Mouse (Mus musculus) layer of hippocampus, postnatal 36 days (tissue): ENCODE results near the gene Slc10a4. TPM values are rescaled to one million over a fixed set of nuclear protein-coding genes. Genes with fewer than 3 reads are reported as not detected.

Experiments
- DNase-seq, 2 experiments: peaks; one replicate each; pipeline ENCODE4 v3.0.0; 2022
- total RNA-seq, 2 experiments: library from RNA; stranded (reverse); gene quantifications; 2 replicates each; pipeline ENCODE4 v1.2.3; 2021

Gene Slc10a4
- total RNA-seq, 2 experiments from 2014 or later: 0.78 to 0.90 TPM

DNA sequence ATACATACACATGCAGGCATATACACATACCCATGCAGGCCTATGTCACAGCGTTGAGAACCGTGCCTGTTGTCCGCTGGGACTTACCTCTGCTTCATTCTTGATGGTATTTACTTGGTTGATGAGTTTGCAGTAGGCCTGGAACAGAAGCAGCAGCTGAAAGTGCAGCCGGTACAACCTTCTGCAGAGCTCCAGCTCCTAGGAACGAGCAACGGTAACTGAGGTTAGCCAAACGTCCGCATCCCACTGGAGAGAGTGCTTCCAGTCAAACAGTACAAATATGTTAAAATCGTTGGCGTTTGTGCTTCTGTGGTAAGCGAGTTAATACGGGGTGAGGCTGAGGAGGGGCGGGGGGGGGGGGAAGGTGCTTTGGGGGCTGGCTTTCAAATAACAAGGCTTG is 17.1 kb downstream of the Slc10a4 start:
- no peak for DNase-seq

DNA sequence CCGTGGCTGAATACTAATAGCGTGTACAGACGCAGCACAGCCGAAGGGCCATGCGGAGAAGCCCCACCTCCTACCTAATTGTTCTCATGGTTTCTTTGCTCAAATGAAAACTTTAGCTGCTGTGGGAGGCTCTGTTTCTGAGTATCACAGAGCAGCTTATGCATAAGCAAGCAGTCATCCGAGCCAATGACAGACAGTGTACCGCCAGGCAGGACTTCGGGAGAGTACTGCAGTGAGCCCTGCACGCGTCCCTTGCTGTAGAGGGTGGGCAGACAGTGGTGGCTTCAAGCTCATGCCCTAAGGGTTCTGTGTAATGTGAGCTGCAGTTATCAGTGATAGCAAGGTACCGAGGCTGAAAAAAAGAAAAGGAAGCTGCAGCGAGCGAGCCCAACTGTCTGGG is 22.0 kb downstream of the Slc10a4 start:
- no peak for DNase-seq

DNA sequence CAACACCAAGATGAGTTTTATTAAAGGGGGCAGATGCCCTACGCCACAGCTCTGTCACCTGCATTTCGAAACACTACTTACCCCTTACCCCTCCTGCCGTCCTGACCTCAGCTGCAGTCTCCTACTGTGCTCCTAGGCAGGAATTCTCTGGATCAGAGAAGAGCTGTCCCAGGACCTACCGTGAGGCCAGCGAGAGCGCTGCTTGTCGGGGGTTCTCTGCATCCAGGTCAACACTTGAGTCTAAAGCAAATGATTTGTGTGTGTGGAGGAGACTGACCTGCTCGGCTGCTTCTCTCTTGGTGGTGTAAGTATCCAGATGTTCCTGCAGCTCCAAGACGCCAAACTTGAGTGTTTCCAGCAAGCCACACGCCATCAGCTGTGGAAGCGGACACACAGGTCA is 25.8 kb downstream of the Slc10a4 start:
- DNase-seq: no peak

DNA sequence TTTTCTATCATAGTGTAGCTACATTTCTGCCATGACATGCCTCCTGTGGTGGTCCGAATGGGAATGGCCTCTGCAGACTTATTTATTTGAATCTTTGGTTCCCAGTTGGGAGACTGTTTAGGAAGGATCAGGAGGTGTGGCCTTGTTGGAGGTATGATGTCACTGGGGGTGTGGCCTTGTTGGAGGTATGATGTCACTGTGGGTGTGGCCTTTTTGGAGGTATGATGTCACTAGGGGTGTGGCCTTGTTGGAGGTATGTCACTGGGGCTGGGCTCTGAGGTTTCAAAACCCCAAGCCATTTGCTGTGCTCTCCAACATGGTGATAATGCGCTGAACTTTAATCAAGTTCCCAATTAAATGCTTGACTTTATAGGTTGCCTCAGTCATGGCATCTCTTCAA is 37.4 kb downstream of the Slc10a4 start:
- DNase-seq: no peak

DNA sequence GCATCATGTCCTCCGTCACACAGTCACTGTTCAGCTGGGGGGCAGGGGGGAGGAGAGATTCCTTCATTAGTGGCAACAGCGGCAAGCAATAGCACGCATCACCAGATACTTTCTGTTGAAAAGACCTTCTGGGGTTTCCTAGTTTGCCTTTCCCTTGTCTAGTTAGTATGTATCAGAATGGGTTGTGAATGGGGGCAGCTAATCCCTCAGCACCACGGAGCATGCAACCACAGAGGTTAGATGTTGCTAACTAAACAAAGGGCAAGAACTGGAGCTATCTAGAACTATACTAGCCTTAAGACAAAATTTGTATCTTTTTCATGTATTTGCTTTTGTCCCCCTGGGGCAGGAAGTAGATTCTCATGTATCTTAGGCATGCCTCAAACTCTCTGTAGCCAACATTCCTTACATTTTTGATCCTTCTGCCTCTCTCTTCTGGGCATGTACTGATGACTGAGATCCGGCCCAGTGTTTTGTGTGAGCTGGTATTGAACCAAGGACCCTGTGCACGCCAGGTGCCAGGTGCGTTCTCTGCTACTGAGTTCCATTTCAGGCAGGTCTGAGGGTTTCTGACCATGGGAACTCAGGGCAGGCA is 41.1 kb downstream of the Slc10a4 start:
- DNase-seq: no peak

DNA sequence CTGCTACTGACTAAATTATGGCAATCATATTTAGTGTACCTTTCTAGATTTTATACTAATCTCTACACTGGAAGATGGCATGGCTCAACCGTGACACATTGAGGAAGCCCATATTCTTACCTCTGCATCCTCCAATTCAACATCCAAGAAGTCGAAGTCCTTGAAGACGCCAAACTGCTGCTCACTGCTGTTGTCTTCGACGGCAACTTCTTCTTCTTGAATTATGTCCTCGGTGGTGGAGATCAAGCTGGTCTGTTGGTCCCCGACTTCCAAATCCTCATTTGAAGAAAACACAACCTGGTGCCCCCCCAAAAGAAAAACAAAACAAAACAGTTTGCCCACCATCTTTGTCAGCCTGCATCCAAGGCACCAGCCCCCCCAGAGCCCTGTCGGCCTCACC is 47.2 kb downstream of the Slc10a4 start:
- no peak for DNase-seq

DNA sequence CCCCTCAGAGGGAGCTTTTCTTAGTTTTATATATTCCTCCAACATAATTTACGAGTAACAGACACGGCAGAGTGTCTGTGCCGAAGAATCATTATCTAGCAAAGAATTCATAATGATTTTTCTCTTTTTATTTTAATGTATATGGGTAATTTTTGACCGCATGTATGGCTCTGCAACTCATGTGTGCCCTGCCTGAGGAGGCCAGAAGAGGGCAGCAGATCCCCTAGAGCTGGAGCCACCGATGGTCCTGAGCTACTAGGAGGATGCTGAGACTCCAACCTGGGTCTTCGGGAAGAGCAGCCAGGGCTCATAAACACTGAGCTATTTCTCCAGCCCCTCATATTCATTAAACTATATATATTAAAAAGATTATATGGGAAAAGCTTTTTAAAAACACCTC is 49.8 kb downstream of the Slc10a4 start:
- DNase-seq: no peak

DNA sequence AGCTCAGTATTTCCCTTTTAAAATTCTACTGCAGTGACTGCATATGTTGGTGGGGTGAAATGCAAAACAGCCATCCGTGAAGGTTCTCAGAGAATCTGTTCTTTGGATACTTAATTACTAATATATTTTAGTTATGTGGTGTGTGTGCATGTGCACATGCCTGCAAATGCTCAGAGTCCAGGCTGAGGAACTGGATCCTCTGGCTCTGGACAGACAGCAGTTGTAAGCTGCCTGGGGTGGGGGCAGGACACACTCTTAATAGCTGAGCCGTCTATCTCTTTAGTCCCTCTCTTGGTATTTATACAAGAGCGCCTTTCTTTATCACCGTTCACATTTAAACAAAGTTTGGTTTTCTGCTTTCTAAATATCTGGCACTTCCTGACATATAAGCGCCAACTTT is 50.3 kb downstream of the Slc10a4 start:
- DNase-seq: no peak

DNA sequence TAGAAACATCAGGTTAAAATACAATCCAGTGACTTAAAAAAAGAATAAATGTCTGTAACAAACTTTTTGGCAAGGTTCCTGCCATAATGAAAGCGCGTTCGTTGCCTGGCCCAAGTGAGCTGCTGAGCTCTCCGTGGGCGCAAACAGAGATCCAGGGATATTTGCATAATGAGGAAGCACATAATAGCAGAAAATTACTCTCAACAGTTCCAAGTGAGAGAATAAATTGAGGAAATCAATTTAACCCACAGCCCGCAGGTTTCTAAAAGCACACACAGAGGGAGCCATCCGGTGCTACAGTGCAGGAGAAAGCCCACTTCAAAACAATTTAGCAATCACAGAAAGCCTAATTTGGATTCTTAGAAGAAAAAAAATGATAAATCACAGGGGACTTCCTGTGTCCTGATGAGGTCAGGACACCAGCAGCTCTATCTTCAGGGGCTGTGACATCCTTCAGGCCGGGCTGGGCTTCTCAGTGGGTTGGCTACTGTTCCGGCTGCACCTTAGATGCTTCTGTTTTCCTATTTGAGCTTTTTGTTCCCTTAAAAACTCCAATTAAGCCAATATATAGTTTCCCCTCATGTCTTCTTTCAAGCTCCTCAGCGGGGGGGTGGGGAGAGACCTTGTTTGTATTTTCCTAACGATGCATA is 54.9 kb downstream of the Slc10a4 start:
- peak in 1 of 2 experiments; percentile 4 for DNase-seq

Other genes starting within 250 kb of the Slc10a4 start
- gene Tec, start 138.4 kb upstream of the Slc10a4 start, total RNA-seq: 1 to 10 TPM; 1.8 to 2.0 TPM
- gene Slain2, start 92.6 kb upstream of the Slc10a4 start, total RNA-seq: 10 to 100 TPM; 21.0 to 24.6 TPM
- gene Gm10135, start 32.2 kb upstream of the Slc10a4 start, total RNA-seq: not detected
- gene Fryl, start 249.7 kb downstream of the Slc10a4 start, total RNA-seq: 10 to 100 TPM; 63.9 to 77.7 TPM